In genomic region chr2:154426188-154426904, GRCm38 (mm10) we compare ENCODE assay signal across 9 mouse cellular contexts. TPM values are rescaled to one million over a fixed set of nuclear protein-coding genes. Genes with fewer than 3 reads are reported as not detected.
DNase-seq lines count a peak whose midpoint lies in the region; ATAC-seq and TF ChIP-seq lines count a peak whose summit lies in the region.
"Had no signal": no experiment of that assay in that cellular context is flagged by ENCODE, and none has a peak within 500 bp of the region (broad histone marks: within the 10 kb centered on the region; RNA-seq: fewer than 3 reads in every experiment).

No protein-coding gene starts in this region.

- H3K36me3 ChIP-seq in heart, embryonic 14.5 days (ENCODE audit: control insufficient read depth, insufficient read depth, low read length) = no peaks in the 10 kb centered on the region
- H3K36me3 ChIP-seq in forebrain, postnatal 0 days (ENCODE audit: insufficient read depth) = no peaks in the 10 kb centered on the region
- H3K36me3 ChIP-seq in midbrain, embryonic 11.5 days (ENCODE audit: control insufficient read depth, insufficient read depth, low read length) = no peaks in the 10 kb centered on the region
- H3K36me3 ChIP-seq: G1E had no signal

- peak overlapping the region; percentile 46 to 61 for H3K4me3 ChIP-seq in heart, embryonic 14.5 days (ENCODE audit: control insufficient read depth in 1 of 2, insufficient read depth in 1 of 2, low read depth in 1 of 2, low read length in 2 of 2)
- peak overlapping the region; percentile 36 for H3K4me3 ChIP-seq in forebrain, postnatal 0 days (ENCODE audit: low read depth, low read length)
- H3K4me3 ChIP-seq in midbrain, embryonic 11.5 days (ENCODE audit: low read depth, low read length) = peak overlapping the region; percentile 33

- intact Hi-C loops in heart, postnatal 25 days (cut with DNase I) = no loop called here

- ATAC-seq in heart, embryonic 14.5 days (ENCODE audit: insufficient number of reproducible peaks, insufficient read depth, low FRiP score, low read depth) = peak; percentile 42; the same call in 1 of the 2 replicates
- peak; percentile 79 for ATAC-seq in forebrain, postnatal 0 days
- peak; percentile 94 for ATAC-seq in midbrain, embryonic 11.5 days (ENCODE audit: low FRiP score)
- no peak for ATAC-seq in inflammation-experienced regulatory T-cells, adult 6 months

- WGBS in heart, embryonic 14.5 days = 5% methylated on average over 24 of the region's 25 CpGs
- WGBS in forebrain, postnatal 0 days = 2% methylated on average over 25 of the region's 25 CpGs
- WGBS in midbrain, embryonic 11.5 days = under 1% methylated on average over 25 of the region's 25 CpGs

- no peaks in the 10 kb centered on the region for H3K27me3 ChIP-seq in heart, embryonic 14.5 days (ENCODE audit: control insufficient read depth, insufficient read depth, low read length)
- no peaks in the 10 kb centered on the region for H3K27me3 ChIP-seq in forebrain, postnatal 0 days (ENCODE audit: insufficient read depth, low read length)
- no peaks in the 10 kb centered on the region for H3K27me3 ChIP-seq in midbrain, embryonic 11.5 days (ENCODE audit: control insufficient read depth, insufficient read depth, low read length)

- no peak for TF ChIP-seq CTCF in forebrain, postnatal 0 days (IDR thresholded peaks at IDR 0.05; ENCODE audit: low read depth)

- H3K27ac ChIP-seq in heart, embryonic 14.5 days (replicated peaks in 1 of 2; ENCODE audit: control insufficient read depth in 1 of 2, insufficient read depth in 1 of 2, low read depth in 2 of 2, low read length in 2 of 2) = peak overlapping the region; percentile 55 to 68
- H3K27ac ChIP-seq in forebrain, postnatal 0 days (ENCODE audit: low read depth, low read length) = peak overlapping the region; percentile 86
- peak overlapping the region; percentile 95 for H3K27ac ChIP-seq in midbrain, embryonic 11.5 days (ENCODE audit: low read depth, low read length)

- peaks cover 13 to 16% of the 10 kb centered on the region in 2 experiments for H3K4me1 ChIP-seq in heart, embryonic 14.5 days (ENCODE audit: control insufficient read depth in 2 of 2, insufficient read depth in 2 of 2, low read length in 2 of 2)
- peaks cover 11% of the 10 kb centered on the region for H3K4me1 ChIP-seq in forebrain, postnatal 0 days (ENCODE audit: insufficient read depth)
- peaks cover 15% of the 10 kb centered on the region for H3K4me1 ChIP-seq in midbrain, embryonic 11.5 days (ENCODE audit: control insufficient read depth, insufficient read depth, low read length)

- peak overlapping the region; percentile 85 for H3K4me2 ChIP-seq in heart, embryonic 14.5 days (ENCODE audit: low read length)
- H3K4me2 ChIP-seq in forebrain, postnatal 0 days (ENCODE audit: low read depth) = peak overlapping the region; percentile 65
- peak overlapping the region; percentile 58 for H3K4me2 ChIP-seq in midbrain, embryonic 11.5 days

- H3K9ac ChIP-seq in heart, embryonic 14.5 days (ENCODE audit: low read length) = peak overlapping the region; percentile 73
- H3K9ac ChIP-seq in forebrain, postnatal 0 days = peak overlapping the region; percentile 74
- peak overlapping the region; percentile 65 for H3K9ac ChIP-seq in midbrain, embryonic 11.5 days (ENCODE audit: low read length)

- H3K9me3 ChIP-seq in heart, embryonic 14.5 days (ENCODE audit: control insufficient read depth, low read length) = 0 out of 2 replicates have a peak, but pooled peaks cover 3% of the 10 kb centered on the region
- H3K9me3 ChIP-seq in forebrain, postnatal 0 days (ENCODE audit: low read length) = no peaks in the 10 kb centered on the region
- H3K9me3 ChIP-seq in midbrain, embryonic 11.5 days (ENCODE audit: control insufficient read depth, low read length) = no peaks in the 10 kb centered on the region

- no peak for DNase-seq in heart, postnatal 25 days (ENCODE audit: low spot score)
- DNase-seq in R1 (ENCODE audit: low read depth, low spot score) = peak; percentile 100
- peak; percentile 61 for DNase-seq in forebrain, postnatal 0 days
- peak; percentile 94 for DNase-seq in midbrain, embryonic 11.5 days (ENCODE audit: low spot score, missing footprints)
- no peak for DNase-seq in MN1 (ENCODE audit: low spot score)
- no peak for DNase-seq in adrenal gland, postnatal 36 days

RNA-seq across cellular contexts. Expression of gene Cbfa2t2, which starts 9.9 kb away (rescaled TPM):
- 30.8 and 35.1 TPM in 2 replicates for polyA plus RNA-seq in heart, embryonic 14.5 days (2014; fragmentation: Nextera tagmentation; extraction: Ambion mirVana)
- 10 to 100 TPM; 14.3 to 18.4 TPM for total RNA-seq in heart, postnatal 25 days (2021)
- total RNA-seq in forebrain, postnatal 0 days (2014; rRNA removed) = 32.5 and 41.8 TPM in 2 replicates
- 22.1 and 31.9 TPM in 2 replicates for polyA plus RNA-seq in forebrain, postnatal 0 days (2015; fragmentation: Nextera tagmentation; extraction: Ambion mirVana)
- polyA plus RNA-seq in midbrain, embryonic 11.5 days (2014; fragmentation: Nextera tagmentation; extraction: Ambion mirVana) = 75.2 and 76.1 TPM in 2 replicates
- 10 to 100 TPM; 18.9 to 26.6 (median 25.6) TPM for polyA plus RNA-seq in inflammation-experienced regulatory T-cells, adult 6 months (2017; shearing (Covaris generic))
- total RNA-seq in adrenal gland, postnatal 36 days (2021) = 10 to 100 TPM; 30.7 to 40.9 TPM

RNA-seq across cellular contexts. Expression of gene Snta1, which starts 18.4 kb away (rescaled TPM):
- 23.7 and 26.9 TPM in 2 replicates for polyA plus RNA-seq in heart, embryonic 14.5 days (2014; fragmentation: Nextera tagmentation; extraction: Ambion mirVana)
- 10 to 100 TPM; 88.8 to 90.4 TPM for total RNA-seq in heart, postnatal 25 days (2021)
- 23.0 and 25.3 TPM in 2 replicates for total RNA-seq in forebrain, postnatal 0 days (2014; rRNA removed)
- 14.8 and 15.8 TPM in 2 replicates for polyA plus RNA-seq in forebrain, postnatal 0 days (2015; fragmentation: Nextera tagmentation; extraction: Ambion mirVana)
- 2.0 and 2.3 TPM in 2 replicates for polyA plus RNA-seq in midbrain, embryonic 11.5 days (2014; fragmentation: Nextera tagmentation; extraction: Ambion mirVana)
- polyA plus RNA-seq in inflammation-experienced regulatory T-cells, adult 6 months (2017; shearing (Covaris generic)) = not detected
- total RNA-seq in adrenal gland, postnatal 36 days (2021) = 10 to 100 TPM; 22.1 to 26.5 TPM
- total RNA-seq: G1E had no signal
- polyA plus RNA-seq: G1E had no signal

RNA-seq across cellular contexts. Expression of gene Cdk5rap1, which starts 53.5 kb away (rescaled TPM):
- 10.1 and 14.4 TPM in 2 replicates for polyA plus RNA-seq in heart, embryonic 14.5 days (2014; fragmentation: Nextera tagmentation; extraction: Ambion mirVana)
- total RNA-seq in heart, postnatal 25 days (2021) = 10 to 100 TPM; 23.1 to 25.6 TPM
- 14.3 and 14.7 TPM in 2 replicates for total RNA-seq in forebrain, postnatal 0 days (2014; rRNA removed)
- polyA plus RNA-seq in forebrain, postnatal 0 days (2015; fragmentation: Nextera tagmentation; extraction: Ambion mirVana) = 6.3 and 10.4 TPM in 2 replicates
- 15.1 and 18.1 TPM in 2 replicates for polyA plus RNA-seq in midbrain, embryonic 11.5 days (2014; fragmentation: Nextera tagmentation; extraction: Ambion mirVana)
- polyA plus RNA-seq in inflammation-experienced regulatory T-cells, adult 6 months (2017; shearing (Covaris generic)) = 10 to 100 TPM; 14.7 to 89.3 (median 50.7) TPM
- total RNA-seq in adrenal gland, postnatal 36 days (2021) = 10 to 100 TPM; 11.0 to 13.9 TPM

Comparison
In these comparisons a context has a peak if more than half of its experiments do, and no peak if none do; other contexts are left out.
1. DNase-seq: peak in R1 (single experiment), forebrain, postnatal 0 days (single experiment) and midbrain, embryonic 11.5 days (single experiment); none in heart, postnatal 25 days (single experiment), MN1 (single experiment) and adrenal gland, postnatal 36 days (0 of 2).
2. Peak in every context shown above with its lines, with median percentiles within 50 percentile points of each other: H3K27ac ChIP-seq, H3K4me2 ChIP-seq, H3K4me3 ChIP-seq and H3K9ac ChIP-seq.